Mouse (Mus musculus): ENCODE data around the gene Bckdk. TPM values are rescaled to one million over a fixed set of nuclear protein-coding genes. Genes with fewer than 3 reads are reported as not detected.
A peak's percentile ranks its signal among the peaks of the same experiment; 100 is the strongest.

Gene Bckdk
- polyA plus RNA-seq, 1 experiment, result 55.7 TPM

- H3K27ac ChIP-seq (ENCODE audit: insufficient read depth, low read length), result peak within 1 kb of the TSS; percentile 88
These were observed 27.2 kb upstream of the Bckdk start, which contains the start of gene Zfp668 for GRCm38 (mm10) chr7:127876467-127877348. Gene Zfp668 (minus strand): TSS chr7:127876828.

GRCm38 (mm10) chr7:127879301-127879700 lies 24.6 kb upstream of the Bckdk start:
- H3K4me3 ChIP-seq (ENCODE audit: insufficient read depth, low read length), result no peak overlapping the region
- TF ChIP-seq POLR2A (IDR thresholded peaks at IDR 0.05; ENCODE audit: extremely low read depth, insufficient read depth, low read length) (no peak), CTCF (IDR thresholded peaks at IDR 0.05; ENCODE audit: extremely low read depth, insufficient read depth, low read length) (no peak)

More at GRCm38 (mm10) chr7:127876467-127877348, 27.2 kb upstream of the Bckdk start, which contains the start of gene Zfp668:
- TF ChIP-seq CTCF (IDR thresholded peaks at IDR 0.05; ENCODE audit: extremely low read depth, insufficient read depth, low read length) (no peak), POLR2A (IDR thresholded peaks at IDR 0.05; ENCODE audit: extremely low read depth, insufficient read depth, low read length) (peak; percentile 61)
- H3K4me3 ChIP-seq (ENCODE audit: insufficient read depth, low read length), result peak within 1 kb of the TSS; percentile 55
- H3K4me1 ChIP-seq (ENCODE audit: control insufficient read depth, insufficient read depth, low read length), result peaks cover 2% of the 10 kb centered on the region; the same call in 1 of the 2 replicates

GRCm38 (mm10) chr7:127880431-127880830 lies 23.5 kb upstream of the Bckdk start:
- Histone ChIP-seq H3K4me3 (ENCODE audit: insufficient read depth, low read length) (no peak overlapping the region), H3K4me1 (ENCODE audit: control insufficient read depth, insufficient read depth, low read length) (peaks cover 4% of the 10 kb centered on the region; the same call in 1 of the 2 replicates), H3K27ac (ENCODE audit: insufficient read depth, low read length) (no peak overlapping the region)
- TF ChIP-seq CTCF (IDR thresholded peaks at IDR 0.05; ENCODE audit: extremely low read depth, insufficient read depth, low read length) (no peak), POLR2A (IDR thresholded peaks at IDR 0.05; ENCODE audit: extremely low read depth, insufficient read depth, low read length) (no peak)

More at GRCm38 (mm10) chr7:127879301-127879700, 24.6 kb upstream of the Bckdk start:
- peaks cover 4% of the 10 kb centered on the region; the same call in 1 of the 2 replicates for H3K4me1 ChIP-seq (ENCODE audit: control insufficient read depth, insufficient read depth, low read length)
- no peak overlapping the region for H3K27ac ChIP-seq (ENCODE audit: insufficient read depth, low read length)

- no peak for TF ChIP-seq POLR2A (IDR thresholded peaks at IDR 0.05; ENCODE audit: extremely low read depth, insufficient read depth, low read length)
- TF ChIP-seq CTCF (IDR thresholded peaks at IDR 0.05; ENCODE audit: extremely low read depth, insufficient read depth, low read length), result no peak
- Histone ChIP-seq H3K4me3 (ENCODE audit: insufficient read depth, low read length) (no peak overlapping the region), H3K27ac (ENCODE audit: insufficient read depth, low read length) (no peak overlapping the region), H3K4me1 (ENCODE audit: control insufficient read depth, insufficient read depth, low read length) (0 out of 2 replicates have a peak, but pooled peaks cover 2% of the 10 kb centered on the region)
These were observed 17.9 kb upstream of the Bckdk start for GRCm38 (mm10) chr7:127885951-127886350.

- Histone ChIP-seq H3K27ac (ENCODE audit: insufficient read depth, low read length) (no peak overlapping the region), H3K4me3 (ENCODE audit: insufficient read depth, low read length) (no peak overlapping the region), H3K4me1 (ENCODE audit: control insufficient read depth, insufficient read depth, low read length) (0 out of 2 replicates have a peak, but pooled peaks cover 2% of the 10 kb centered on the region)
- TF ChIP-seq POLR2A (IDR thresholded peaks at IDR 0.05; ENCODE audit: extremely low read depth, insufficient read depth, low read length), result no peak
- TF ChIP-seq CTCF (IDR thresholded peaks at IDR 0.05; ENCODE audit: extremely low read depth, insufficient read depth, low read length), result no peak
These were observed 17.3 kb upstream of the Bckdk start for GRCm38 (mm10) chr7:127886551-127886950.

- TF ChIP-seq CTCF (IDR thresholded peaks at IDR 0.05; ENCODE audit: extremely low read depth, insufficient read depth, low read length) (no peak), POLR2A (IDR thresholded peaks at IDR 0.05; ENCODE audit: extremely low read depth, insufficient read depth, low read length) (no peak)
- Histone ChIP-seq H3K4me1 (ENCODE audit: control insufficient read depth, insufficient read depth, low read length) (0 out of 2 replicates have a peak, but pooled peaks cover 2% of the 10 kb centered on the region), H3K4me3 (ENCODE audit: insufficient read depth, low read length) (no peak overlapping the region), H3K27ac (ENCODE audit: insufficient read depth, low read length) (no peak overlapping the region)
These were observed 16.7 kb upstream of the Bckdk start for GRCm38 (mm10) chr7:127887191-127887590.

GRCm38 (mm10) chr7:127887781-127888180 lies 16.1 kb upstream of the Bckdk start:
- TF ChIP-seq POLR2A (IDR thresholded peaks at IDR 0.05; ENCODE audit: extremely low read depth, insufficient read depth, low read length) (no peak), CTCF (IDR thresholded peaks at IDR 0.05; ENCODE audit: extremely low read depth, insufficient read depth, low read length) (no peak)
- Histone ChIP-seq H3K4me1 (ENCODE audit: control insufficient read depth, insufficient read depth, low read length) (0 out of 2 replicates have a peak, but pooled peaks cover 2% of the 10 kb centered on the region), H3K27ac (ENCODE audit: insufficient read depth, low read length) (no peak overlapping the region), H3K4me3 (ENCODE audit: insufficient read depth, low read length) (no peak overlapping the region)

- 0 out of 2 replicates have a peak, but pooled peaks cover 2% of the 10 kb centered on the region for H3K4me1 ChIP-seq (ENCODE audit: control insufficient read depth, insufficient read depth, low read length)
- no peak overlapping the region for H3K27ac ChIP-seq (ENCODE audit: insufficient read depth, low read length)
- TF ChIP-seq POLR2A (IDR thresholded peaks at IDR 0.05; ENCODE audit: extremely low read depth, insufficient read depth, low read length) (no peak), CTCF (IDR thresholded peaks at IDR 0.05; ENCODE audit: extremely low read depth, insufficient read depth, low read length) (no peak)
- H3K4me3 ChIP-seq (ENCODE audit: insufficient read depth, low read length), result no peak overlapping the region
These were observed 15.1 kb upstream of the Bckdk start for GRCm38 (mm10) chr7:127888821-127889220.

GRCm38 (mm10) chr7:127890798-127891197 lies 13.1 kb upstream of the Bckdk start, which contains the start of gene Prss53:
Gene Prss53 (minus strand): TSS chr7:127890970.
- TF ChIP-seq POLR2A (IDR thresholded peaks at IDR 0.05; ENCODE audit: extremely low read depth, insufficient read depth, low read length), result no peak
- Histone ChIP-seq H3K4me3 (ENCODE audit: insufficient read depth, low read length) (no peak within 1 kb of the TSS), H3K4me1 (ENCODE audit: control insufficient read depth, insufficient read depth, low read length) (no peaks in the 10 kb centered on the region), H3K27ac (ENCODE audit: insufficient read depth, low read length) (no peak within 1 kb of the TSS)
